Mouse (Mus musculus) cerebellum, adult 2 months (tissue): ENCODE data around the gene Cpe.

Experiments used
- CTCF ChIP-seq: fragments of 200-500 bp; IDR thresholded peaks from 2 replicates; pipeline ENCODE4 v1.5.1; 2011; ENCODE audit warnings: low read depth, mild to moderate bottlenecking, control low read depth, low read length, moderate library complexity, borderline replicate concordance; ENCODE audit not compliant: insufficient read depth
- POLR2A ChIP-seq: fragments of 200-500 bp; IDR thresholded peaks from 2 replicates; pipeline ENCODE4 v1.6.1; 2011; ENCODE audit warnings: low read length, control low read depth, borderline replicate concordance; ENCODE audit not compliant: insufficient read depth

- TF ChIP-seq CTCF (no peak), POLR2A (no peak)
Measured at GRCm38 (mm10) chr8:64608931-64609330, 83.9 kb downstream of the Cpe start.
